8 mouse cellular contexts compared by ENCODE assay signal in the genomic region with DNA sequence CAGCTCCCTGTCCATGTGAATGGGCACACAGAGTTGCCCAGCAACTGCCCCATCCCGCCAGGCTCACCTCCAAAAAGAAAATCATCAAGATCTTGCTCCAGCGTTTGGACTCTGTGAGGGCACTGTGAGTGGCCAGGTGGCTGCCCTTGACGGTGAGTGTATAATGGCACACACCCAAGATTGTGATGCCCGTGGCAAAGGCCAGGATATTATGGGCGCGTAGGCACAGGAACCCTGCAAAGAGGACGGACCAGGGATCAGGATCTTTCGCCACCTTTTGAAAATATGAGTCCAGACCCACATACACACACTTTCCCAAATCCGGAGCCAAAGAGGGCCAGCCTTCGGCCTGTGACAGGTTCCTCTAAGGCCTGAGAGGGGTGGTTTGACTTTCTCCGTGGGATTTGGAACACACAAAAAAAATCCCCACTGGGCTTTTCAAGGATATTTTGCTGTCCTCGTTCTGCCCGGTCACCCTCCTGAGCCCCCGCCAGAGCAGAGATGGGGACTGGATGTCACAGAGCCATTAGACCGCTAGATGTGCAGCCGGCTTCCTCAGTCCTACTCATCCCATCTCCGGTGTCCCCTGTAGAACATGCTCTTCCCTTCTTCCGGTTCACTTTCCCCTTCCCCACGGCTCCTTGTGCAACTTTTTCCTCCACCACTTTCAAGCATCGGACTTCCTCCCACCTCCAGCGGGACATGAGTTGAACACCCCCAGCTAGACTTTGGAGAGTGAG. TPM values are rescaled to one million over a fixed set of nuclear protein-coding genes. Genes with fewer than 3 reads are reported as not detected.
A peak's percentile ranks its signal among the peaks of the same experiment; 100 is the strongest.
DNase-seq lines count a peak whose midpoint lies in the region; ATAC-seq and TF ChIP-seq lines count a peak whose summit lies in the region.

No protein-coding gene starts in this region.

- H3K9me3 ChIP-seq in hindbrain, embryonic 16.5 days (ENCODE audit: control insufficient read depth, low read length), result no peaks in the 10 kb centered on the region
- H3K9me3 ChIP-seq in lung, postnatal 0 days (ENCODE audit: low read length), result no peaks in the 10 kb centered on the region

- ATAC-seq in hindbrain, embryonic 16.5 days, result peak; percentile 15; the same call in 1 of the 2 replicates
- no peak for ATAC-seq in lung, postnatal 0 days

- peak overlapping the region; percentile 52 for H3K4me3 ChIP-seq in kidney, adult 2 months (ENCODE audit: insufficient read depth, low read depth, low read length)
- peak overlapping the region; percentile 65 for H3K4me3 ChIP-seq in hindbrain, embryonic 16.5 days (ENCODE audit: low read length)
- H3K4me3 ChIP-seq in lung, postnatal 0 days (ENCODE audit: low read depth, low read length), result peak overlapping the region; percentile 37

- TF ChIP-seq CTCF in kidney, adult 2 months (conservative IDR thresholded peaks at IDR 0.05; ENCODE audit: insufficient read depth, insufficient read length, low read depth, low read length), result no peak
- no peak for TF ChIP-seq CTCF in lung, postnatal 0 days (IDR thresholded peaks at IDR 0.05)

- H3K27ac ChIP-seq in kidney, adult 2 months (ENCODE audit: insufficient read depth, low read depth, low read length), result peak overlapping the region; percentile 58
- peak overlapping the region; percentile 70 for H3K27ac ChIP-seq in hindbrain, embryonic 16.5 days (ENCODE audit: low read depth, low read length)
- no peak overlapping the region for H3K27ac ChIP-seq in lung, postnatal 0 days (ENCODE audit: low read length)

- DNase-seq in kidney, adult 2 months, result peak; percentile 56
- no peak for DNase-seq in kidney, postnatal 10 days
- DNase-seq in cerebellum, postnatal 10 days, result peak; percentile 60 to 67
- DNase-seq in lung, postnatal 0 days (ENCODE audit: low spot score), result no peak
- no peak for DNase-seq in yolk sac, embryonic 10.5 days (ENCODE audit: low spot score)
- DNase-seq in embryo, embryonic 10 days (ENCODE audit: low spot score), result no peak
- no peak for DNase-seq in gastrocnemius, postnatal 10 days

- H3K4me2 ChIP-seq in hindbrain, embryonic 16.5 days (ENCODE audit: low read length), result peak overlapping the region; percentile 88
- peak overlapping the region; percentile 66 for H3K4me2 ChIP-seq in lung, postnatal 0 days (replicated peaks; ENCODE audit: low read depth, low read length)

- H3K27me3 ChIP-seq in kidney, adult 2 months (replicated peaks; ENCODE audit: control insufficient read depth, insufficient read depth, low read length), result no peaks in the 10 kb centered on the region
- no peaks in the 10 kb centered on the region for H3K27me3 ChIP-seq in hindbrain, embryonic 16.5 days (replicated peaks; ENCODE audit: control insufficient read depth, insufficient read depth, low read length)
- H3K27me3 ChIP-seq in lung, postnatal 0 days (replicated peaks; ENCODE audit: insufficient read depth, low read length), result 0 out of 2 replicates have a peak, but pooled peaks cover 5% of the 10 kb centered on the region

- H3K36me3 ChIP-seq in kidney, adult 2 months (ENCODE audit: control insufficient read depth, insufficient read depth, low read length), result no peaks in the 10 kb centered on the region
- H3K36me3 ChIP-seq in hindbrain, embryonic 16.5 days (ENCODE audit: control insufficient read depth, insufficient read depth, low read length), result no peaks in the 10 kb centered on the region
- H3K36me3 ChIP-seq in lung, postnatal 0 days (ENCODE audit: insufficient read depth, low read length), result no peaks in the 10 kb centered on the region

- no peak for TF ChIP-seq POLR2A in kidney, adult 2 months (IDR thresholded peaks at IDR 0.05; ENCODE audit: low read depth, low read length)

- no peak for TF ChIP-seq EP300 in lung, postnatal 0 days (IDR thresholded peaks at IDR 0.05)

- WGBS in kidney, adult 2 months, result 42% methylated on average over 21 of the region's 21 CpGs
- 53% methylated on average over 21 of the region's 21 CpGs for WGBS in hindbrain, embryonic 16.5 days
- WGBS in lung, postnatal 0 days, result 46% methylated on average over 21 of the region's 21 CpGs

- peak overlapping the region; percentile 74 for H3K9ac ChIP-seq in hindbrain, embryonic 16.5 days (ENCODE audit: low read depth, low read length)
- H3K9ac ChIP-seq in lung, postnatal 0 days (replicated peaks; ENCODE audit: low read depth), result no peak overlapping the region

- 0 out of 2 replicates have a peak, but pooled peaks cover 2% of the 10 kb centered on the region for H3K4me1 ChIP-seq in kidney, adult 2 months (ENCODE audit: control insufficient read depth, insufficient read depth, low read length)
- peaks cover 4% of the 10 kb centered on the region; the same call in 1 of the 2 replicates for H3K4me1 ChIP-seq in hindbrain, embryonic 16.5 days (ENCODE audit: control insufficient read depth, insufficient read depth, low read depth, low read length)
- H3K4me1 ChIP-seq in lung, postnatal 0 days (ENCODE audit: insufficient read depth, low read depth, low read length), result peaks cover 8% of the 10 kb centered on the region; the same call in 1 of the 2 replicates

RNA-seq across cellular contexts. Expression of gene Fads6, which starts 0.8 kb away (rescaled TPM):
- 14.0 and 18.1 TPM in 2 replicates for polyA plus RNA-seq in kidney, adult 2 months (2012; rRNA removed)
- polyA plus RNA-seq in hindbrain, embryonic 16.5 days (2015; fragmentation: Nextera tagmentation; extraction: Ambion mirVana), result 1.4 and 2.0 TPM in 2 replicates
- 0.17 and 0.24 TPM in 2 replicates for polyA plus RNA-seq in lung, postnatal 0 days (2015; fragmentation: Nextera tagmentation; extraction: Ambion mirVana)
- 1 to 10 TPM in 1 of 2 experiments, under 1 TPM in 1; 0.86 to 1.1 TPM for total RNA-seq in gastrocnemius, postnatal 10 days (2021)

RNA-seq across cellular contexts. Expression of gene Otop2, which starts 10.3 kb away (rescaled TPM):
- polyA plus RNA-seq in kidney, adult 2 months (2012; rRNA removed), result not detected in 2 replicates
- polyA plus RNA-seq in hindbrain, embryonic 16.5 days (2015; fragmentation: Nextera tagmentation; extraction: Ambion mirVana), result 0.06 and 0.18 TPM in 2 replicates
- polyA plus RNA-seq in lung, postnatal 0 days (2015; fragmentation: Nextera tagmentation; extraction: Ambion mirVana), result not detected in 2 replicates
- not detected for total RNA-seq in gastrocnemius, postnatal 10 days (2021)

RNA-seq across cellular contexts. Expression of gene Fdxr, which starts 19.8 kb away (rescaled TPM):
- 18.0 and 21.0 TPM in 2 replicates for polyA plus RNA-seq in kidney, adult 2 months (2012; rRNA removed)
- 21.2 and 22.5 TPM in 2 replicates for polyA plus RNA-seq in hindbrain, embryonic 16.5 days (2015; fragmentation: Nextera tagmentation; extraction: Ambion mirVana)
- polyA plus RNA-seq in lung, postnatal 0 days (2015; fragmentation: Nextera tagmentation; extraction: Ambion mirVana), result 6.9 and 7.9 TPM in 2 replicates
- total RNA-seq in gastrocnemius, postnatal 10 days (2021), result 1 to 10 TPM; 5.0 to 5.7 TPM

RNA-seq across cellular contexts. Expression of gene Ush1g, which starts 25.2 kb away (rescaled TPM):
- polyA plus RNA-seq in kidney, adult 2 months (2012; rRNA removed), result 0.04 and 0.05 TPM in 2 replicates
- 0.16 and 0.25 TPM in 2 replicates for polyA plus RNA-seq in hindbrain, embryonic 16.5 days (2015; fragmentation: Nextera tagmentation; extraction: Ambion mirVana)
- not detected in 2 replicates for polyA plus RNA-seq in lung, postnatal 0 days (2015; fragmentation: Nextera tagmentation; extraction: Ambion mirVana)
- total RNA-seq in gastrocnemius, postnatal 10 days (2021), result under 1 TPM; 0.09 to 0.16 TPM

RNA-seq across cellular contexts. Expression of gene Grin2c, which starts 29.6 kb away (rescaled TPM):
- polyA plus RNA-seq in kidney, adult 2 months (2012; rRNA removed), result 0.34 and 0.42 TPM in 2 replicates
- polyA plus RNA-seq in hindbrain, embryonic 16.5 days (2015; fragmentation: Nextera tagmentation; extraction: Ambion mirVana), result 0.60 and 0.72 TPM in 2 replicates
- polyA plus RNA-seq in lung, postnatal 0 days (2015; fragmentation: Nextera tagmentation; extraction: Ambion mirVana), result 0.11 TPM in 2 replicates
- total RNA-seq in gastrocnemius, postnatal 10 days (2021), result under 1 TPM; 0.05 to 0.16 TPM

Comparison
In these comparisons a context has a peak if more than half of its experiments do, and no peak if none do; other contexts are left out.
1. DNase-seq: peak in kidney, adult 2 months (single experiment) and cerebellum, postnatal 10 days (2 of 2); none in kidney, postnatal 10 days (single experiment), lung, postnatal 0 days (single experiment), yolk sac, embryonic 10.5 days (single experiment), embryo, embryonic 10 days (single experiment) and gastrocnemius, postnatal 10 days (single experiment).
2. Peak in every context shown above with its lines, with median percentiles within 50 percentile points of each other: H3K4me3 ChIP-seq.